Comparison of ENCODE assay signal across 8 mouse cellular contexts in genomic region chr7:24506838-24507725, GRCm38 (mm10). TPM values are rescaled to one million over a fixed set of nuclear protein-coding genes. Genes with fewer than 3 reads are reported as not detected.
DNase-seq lines count a peak whose midpoint lies in the region; ATAC-seq lines count a peak whose summit lies in the region.

TSS of gene Zfp428 (plus strand) at chr7:24507006.

- intact Hi-C loops in gastrocnemius, postnatal 14 days (cut with DNase I; ENCODE audit: low total_unique reads), result no loop called here
- intact Hi-C loops in left cerebral cortex, postnatal 14 days (cut with DNase I), result no loop called here

- ATAC-seq in megakaryocyte-erythroid progenitor cell, adult 5-6 weeks (replicated peaks; ENCODE audit: low FRiP score, low TSS enrichment, poor library complexity, severe bottlenecking), result peak; percentile 51

- DNase-seq in adrenal gland, adult 2 months, result peak; percentile 92
- DNase-seq in embryo, embryonic 10.5 days (ENCODE audit: low spot score), result peak; percentile 96
- peak; percentile 94 for DNase-seq in gastrocnemius, postnatal 14 days
- DNase-seq in induced T-regulatory cell, adult 2 months (ENCODE audit: low read depth), result peak; percentile 62
- peak; percentile 82 to 88 for DNase-seq in left cerebral cortex, postnatal 14 days (ENCODE audit: low spot score in 2 of 2)
- peak; percentile 88 for DNase-seq in right cerebral cortex, postnatal 25 days
- DNase-seq in urinary bladder, postnatal 36 days (ENCODE audit: low spot score in 2 of 2), result peak; percentile 75 to 86

RNA-seq across cellular contexts. Expression of gene Zfp428, which starts in this region (rescaled TPM):
- total RNA-seq in adrenal gland, adult 2 months (2021), result 1 to 10 TPM; 4.2 to 7.2 TPM
- polyA plus RNA-seq in adrenal gland, adult 2 months (2012; rRNA removed), result 32.1 and 38.3 TPM in 2 replicates
- 1 to 10 TPM; 6.4 to 8.3 TPM for total RNA-seq in gastrocnemius, postnatal 14 days (2021)
- 10 to 100 TPM; 53.7 to 53.8 TPM for total RNA-seq in left cerebral cortex, postnatal 14 days (2021)
- total RNA-seq in megakaryocyte-erythroid progenitor cell, adult 5-6 weeks (2014; fragmentation: Nextera tagmentation), result 3.5 and 4.0 TPM in 2 replicates
- 3.1 and 9.7 TPM in 2 replicates for total RNA-seq in megakaryocyte-erythroid progenitor cell, adult 5-6 weeks (2017)

Comparison
In these comparisons a context has a peak if more than half of its experiments do, and no peak if none do; other contexts are left out.
1. Peak in every context shown above with its lines: DNase-seq and ATAC-seq.
2. RNA of gene Zfp428 (total RNA-seq): 53.7 to 53.8 TPM in left cerebral cortex, postnatal 14 days; 6.4 to 8.3 TPM in gastrocnemius, postnatal 14 days, 4.2 to 7.2 TPM in adrenal gland, adult 2 months and 3.1 to 9.7 TPM in megakaryocyte-erythroid progenitor cell, adult 5-6 weeks; every median in the first group is over 4 times any median in the second.